Mouse (Mus musculus): ENCODE measurements around the gene Lat2. TPM values are rescaled to one million over a fixed set of nuclear protein-coding genes. Genes with fewer than 3 reads are reported as not detected.

Lat2 gene
- polyA plus RNA-seq, 1 experiment from 2014 or later = 4.0 TPM

DNA sequence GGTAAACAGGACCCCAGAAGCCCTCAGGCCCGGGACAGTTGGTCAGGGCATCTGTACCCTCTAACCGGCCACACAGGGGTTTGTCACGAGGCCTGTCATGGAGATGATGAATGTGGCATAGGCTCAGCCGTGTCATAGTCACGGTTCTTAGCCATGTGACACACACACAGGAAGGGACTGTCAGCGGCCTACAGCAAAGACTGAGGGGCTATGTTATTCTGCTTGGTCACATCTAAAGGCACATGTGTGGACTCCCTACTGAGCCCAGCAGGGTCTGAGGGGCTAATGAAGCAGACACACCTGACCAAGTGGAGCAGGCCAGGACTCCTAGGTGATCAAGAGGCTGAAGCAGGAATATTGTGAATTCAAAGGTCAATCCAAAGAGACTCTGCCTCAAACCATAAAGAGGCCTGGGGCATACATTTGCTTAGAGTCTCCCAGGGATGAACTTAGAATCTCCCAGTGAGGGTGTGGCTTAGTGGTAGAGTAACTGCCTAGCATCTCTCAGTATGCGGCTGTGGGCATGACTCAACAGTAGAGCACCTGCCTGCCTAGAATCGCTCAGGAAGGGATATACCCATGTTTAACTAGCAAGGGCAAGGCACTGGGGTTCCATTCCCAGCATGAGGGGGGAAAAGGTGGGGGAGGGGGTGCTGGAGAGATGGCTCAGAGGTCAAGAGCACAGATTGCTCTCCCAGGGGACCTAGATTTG lies 2.9 kb downstream of the Lat2 start:
- ATAC-seq (ENCODE audit: insufficient read depth, low FRiP score, low read depth) = no peak
- H3K36me3 ChIP-seq = no peaks in the 10 kb centered on the region; the same call in 1 of the 2 replicates
- H3K4me2 ChIP-seq = no peak overlapping the region
- no peak overlapping the region for H3K9ac ChIP-seq
- H3K27ac ChIP-seq = no peak overlapping the region; the same call in 1 of the 2 replicates
- no peak overlapping the region for H3K4me3 ChIP-seq (replicated peaks)
- H3K27me3 ChIP-seq (replicated peaks) = no peaks in the 10 kb centered on the region
- 47% methylated on average over 8 of the region's 8 CpGs for WGBS
- no peaks in the 10 kb centered on the region for H3K9me3 ChIP-seq
- H3K4me1 ChIP-seq = no peaks in the 10 kb centered on the region

DNA sequence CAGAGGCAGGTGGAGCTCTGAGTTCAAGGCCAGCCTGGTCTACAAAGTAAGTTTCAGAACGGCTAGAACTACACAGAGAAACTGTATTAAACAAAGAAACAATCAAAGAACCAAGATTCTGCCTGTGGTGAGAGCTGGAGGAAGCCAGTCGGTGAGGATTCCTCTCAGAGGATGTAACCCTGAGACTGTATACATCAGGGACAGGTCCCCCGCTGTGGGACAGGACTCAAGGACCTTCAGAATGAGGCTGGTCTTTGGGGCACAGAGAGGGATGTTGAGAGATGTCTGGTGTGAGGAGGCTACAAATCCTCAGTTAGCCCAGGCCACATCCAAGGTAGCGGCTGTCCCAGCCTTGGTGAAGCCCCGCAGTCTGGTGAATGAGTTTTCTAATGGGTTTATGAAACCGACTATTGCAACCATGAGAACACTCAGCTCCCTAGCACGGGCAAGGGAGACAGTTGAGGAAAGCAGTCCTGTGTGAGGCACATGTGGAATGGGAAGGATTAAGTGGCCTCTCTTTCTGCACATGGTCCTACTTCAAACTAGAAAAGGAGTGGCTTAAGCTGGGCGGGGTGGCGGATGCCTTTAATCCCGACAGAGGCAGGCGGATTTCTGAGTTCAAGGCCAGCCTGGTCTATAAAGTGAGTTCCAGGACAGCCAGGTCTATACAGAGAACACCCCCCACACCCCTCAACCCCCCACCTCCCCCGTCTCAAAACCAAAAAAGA lies 4.7 kb downstream of the Lat2 start:
- 82% methylated on average over 12 of the region's 12 CpGs for WGBS
- Histone ChIP-seq H3K4me2 (no peak overlapping the region), H3K9me3 (no peaks in the 10 kb centered on the region), H3K9ac (no peak overlapping the region), H3K27me3 (replicated peaks) (no peaks in the 10 kb centered on the region), H3K36me3 (no peaks in the 10 kb centered on the region), H3K27ac (no peak overlapping the region), H3K4me3 (replicated peaks) (no peak overlapping the region), H3K4me1 (no peaks in the 10 kb centered on the region)
- ATAC-seq (ENCODE audit: insufficient read depth, low FRiP score, low read depth) = no peak

DNA sequence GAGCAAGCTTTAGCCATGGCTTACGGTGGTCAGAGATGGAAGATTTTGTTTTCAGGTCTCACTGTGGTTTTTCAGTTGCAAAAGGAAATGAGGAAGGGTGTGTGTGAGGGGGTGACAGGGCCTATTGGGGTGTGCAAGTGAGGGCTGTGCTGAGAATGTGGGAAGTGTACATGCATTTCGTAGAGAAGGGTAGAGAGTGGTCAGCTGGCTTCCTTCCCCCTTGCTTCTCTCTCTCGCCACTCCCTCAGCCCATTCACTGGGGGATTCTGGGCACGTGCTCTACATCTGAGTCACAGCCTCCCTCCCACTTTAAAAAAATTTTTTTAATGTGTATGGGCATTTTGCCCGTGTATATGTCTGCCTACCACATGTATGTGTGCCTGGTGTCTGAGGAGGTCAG lies 7.7 kb downstream of the Lat2 start:
- H3K4me3 ChIP-seq (replicated peaks) = no peak overlapping the region
- 51% methylated on average over 5 of the region's 5 CpGs for WGBS
- no peaks in the 10 kb centered on the region for H3K4me1 ChIP-seq
- no peaks in the 10 kb centered on the region for H3K36me3 ChIP-seq
- H3K27ac ChIP-seq = no peak overlapping the region
- H3K4me2 ChIP-seq = no peak overlapping the region
- no peaks in the 10 kb centered on the region for H3K9me3 ChIP-seq
- no peaks in the 10 kb centered on the region for H3K27me3 ChIP-seq (replicated peaks)
- no peak overlapping the region for H3K9ac ChIP-seq
- no peak for ATAC-seq (ENCODE audit: insufficient read depth, low FRiP score, low read depth)

DNA sequence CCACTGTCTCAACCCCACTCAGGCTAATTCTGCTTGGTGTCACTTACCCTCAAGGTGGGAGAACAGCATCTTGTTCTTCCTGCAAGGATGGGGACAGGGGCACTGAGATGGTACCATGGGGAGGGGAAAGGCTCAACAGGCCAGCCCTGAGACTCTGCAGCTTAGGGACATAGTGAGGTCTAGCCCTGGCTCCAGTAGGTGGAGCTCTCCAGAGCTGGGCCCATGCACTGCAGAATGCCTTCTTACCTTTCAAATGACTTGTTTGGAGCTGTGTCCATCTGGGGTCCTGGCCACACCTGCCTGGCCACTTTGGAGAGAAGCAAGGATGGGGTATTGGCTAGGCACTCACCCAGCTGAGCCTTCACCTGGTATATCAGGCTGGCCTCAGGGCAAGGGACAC lies 8.5 kb downstream of the Lat2 start:
- no peak overlapping the region for H3K4me2 ChIP-seq
- H3K9ac ChIP-seq = no peak overlapping the region
- no peaks in the 10 kb centered on the region for H3K27me3 ChIP-seq (replicated peaks)
- H3K4me1 ChIP-seq = no peaks in the 10 kb centered on the region
- H3K9me3 ChIP-seq = no peaks in the 10 kb centered on the region
- no peak overlapping the region for H3K27ac ChIP-seq
- ATAC-seq (ENCODE audit: insufficient read depth, low FRiP score, low read depth) = 0 out of 2 replicates have a peak, but pooled peaks have one; percentile 28
- no peak overlapping the region for H3K4me3 ChIP-seq (replicated peaks)
- no peaks in the 10 kb centered on the region for H3K36me3 ChIP-seq

DNA sequence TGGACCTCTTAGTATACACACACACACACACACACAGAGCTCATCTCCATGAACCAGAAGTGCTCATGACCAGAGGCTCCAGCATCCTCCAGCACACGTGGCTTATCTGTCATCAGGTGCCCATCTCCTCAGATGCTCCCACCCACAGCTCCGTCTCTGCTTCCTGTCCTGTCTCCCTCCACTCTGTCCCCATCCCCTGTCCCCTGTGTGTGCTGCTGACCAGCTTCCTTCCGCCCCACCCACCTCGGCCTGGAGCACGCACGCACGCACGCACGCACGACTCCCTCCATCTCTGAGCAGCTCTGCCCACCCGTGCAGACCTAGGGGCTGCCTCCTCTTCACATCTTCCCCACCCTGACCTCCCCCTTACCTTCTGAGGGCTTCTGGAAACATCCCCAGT lies 10.4 kb downstream of the Lat2 start:
- Histone ChIP-seq H3K4me3 (replicated peaks) (no peak overlapping the region), H3K9ac (no peak overlapping the region), H3K27me3 (replicated peaks) (no peaks in the 10 kb centered on the region), H3K36me3 (no peaks in the 10 kb centered on the region), H3K4me1 (no peaks in the 10 kb centered on the region), H3K27ac (no peak overlapping the region), H3K4me2 (no peak overlapping the region), H3K9me3 (no peaks in the 10 kb centered on the region)
- 86% methylated on average over 11 of the region's 11 CpGs for WGBS
- ATAC-seq (ENCODE audit: insufficient read depth, low FRiP score, low read depth) = no peak

DNA sequence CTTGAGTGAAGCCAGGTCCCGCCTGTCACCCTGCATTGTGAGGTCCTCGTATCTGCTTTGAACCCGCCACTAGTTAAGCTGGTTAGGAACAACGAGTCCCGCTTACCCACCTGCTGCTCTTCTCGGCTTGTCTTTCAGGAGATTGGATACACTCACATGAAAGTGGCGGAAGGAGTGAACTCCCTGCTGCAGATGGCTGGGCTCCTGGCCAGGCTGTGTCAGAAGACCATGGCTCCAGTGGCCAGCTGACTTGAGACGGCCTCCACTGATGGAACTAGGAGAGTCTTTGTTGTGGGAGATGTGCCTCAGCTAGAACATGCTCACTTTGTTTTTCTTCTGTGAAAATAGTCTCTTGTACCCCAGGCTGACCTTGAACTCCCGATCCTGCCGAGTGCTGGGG lies 17.1 kb downstream of the Lat2 start:
- no peak overlapping the region for H3K9ac ChIP-seq
- no peaks in the 10 kb centered on the region for H3K4me1 ChIP-seq
- H3K9me3 ChIP-seq = no peaks in the 10 kb centered on the region
- no peaks in the 10 kb centered on the region for H3K27me3 ChIP-seq (replicated peaks)
- H3K4me2 ChIP-seq = no peak overlapping the region
- WGBS = 82% methylated on average over 10 of the region's 10 CpGs
- H3K36me3 ChIP-seq = peaks cover 54% of the 10 kb centered on the region
- no peak overlapping the region for H3K4me3 ChIP-seq (replicated peaks)
- ATAC-seq (ENCODE audit: insufficient read depth, low FRiP score, low read depth) = no peak
- no peak overlapping the region for H3K27ac ChIP-seq

DNA sequence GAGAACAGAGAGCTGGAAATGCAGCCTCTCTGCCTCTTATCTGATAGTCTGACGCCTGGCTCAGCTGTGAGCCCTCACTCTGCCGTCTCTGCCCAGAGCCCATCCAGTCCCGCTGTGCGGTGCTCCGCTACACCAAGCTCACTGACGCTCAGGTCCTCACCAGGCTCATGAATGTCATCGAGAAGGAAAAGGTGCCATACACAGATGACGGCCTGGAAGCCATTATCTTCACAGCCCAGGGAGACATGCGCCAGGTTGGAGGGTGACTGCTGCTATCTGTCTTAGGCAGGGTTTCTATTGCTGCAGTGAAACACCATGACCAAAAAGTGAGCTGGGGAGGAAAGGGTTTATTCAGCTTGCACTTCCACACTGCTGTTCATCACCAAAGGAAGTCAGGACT lies 21.7 kb downstream of the Lat2 start:
- Histone ChIP-seq H3K36me3 (peaks cover 57% of the 10 kb centered on the region), H3K9me3 (no peaks in the 10 kb centered on the region), H3K4me1 (no peaks in the 10 kb centered on the region), H3K4me3 (replicated peaks) (no peak overlapping the region), H3K27me3 (replicated peaks) (no peaks in the 10 kb centered on the region), H3K4me2 (no peak overlapping the region), H3K9ac (no peak overlapping the region), H3K27ac (no peak overlapping the region)
- WGBS = 86% methylated on average over 9 of the region's 9 CpGs
- ATAC-seq (ENCODE audit: insufficient read depth, low FRiP score, low read depth) = peak; percentile 62; the same call in 1 of the 2 replicates

DNA sequence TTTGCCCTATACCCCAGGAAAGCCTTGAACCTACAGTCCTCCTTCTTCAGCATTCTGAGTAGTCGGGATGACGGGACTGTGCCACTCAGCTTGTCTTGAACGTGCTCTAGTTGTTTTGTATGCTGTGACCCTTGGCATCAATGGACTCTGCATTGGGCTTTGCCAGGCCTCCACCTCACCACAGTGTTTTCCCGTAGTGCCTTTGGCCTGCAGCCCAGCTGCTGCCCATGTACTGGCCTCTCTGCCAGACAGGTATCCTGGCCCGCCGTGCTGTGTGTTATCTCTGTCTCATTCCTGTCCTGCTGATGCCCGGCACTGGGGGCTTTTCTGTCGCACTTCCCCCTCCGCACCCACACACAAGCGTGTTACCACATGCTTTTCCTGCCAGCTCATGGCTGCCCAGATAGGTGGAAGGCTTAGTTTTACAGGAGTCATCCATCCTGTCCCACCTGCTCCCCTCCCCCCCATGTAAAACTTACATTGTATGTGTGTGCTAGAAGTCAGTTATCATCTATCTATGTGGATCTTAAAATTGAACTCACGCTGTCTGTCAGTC lies 22.7 kb downstream of the Lat2 start:
- WGBS = 89% methylated on average over 11 of the region's 11 CpGs
- ATAC-seq (ENCODE audit: insufficient read depth, low FRiP score, low read depth) = no peak
- Histone ChIP-seq H3K27ac (no peak overlapping the region), H3K27me3 (replicated peaks) (no peaks in the 10 kb centered on the region), H3K4me1 (no peaks in the 10 kb centered on the region), H3K9ac (no peak overlapping the region), H3K4me3 (replicated peaks) (no peak overlapping the region), H3K36me3 (peaks cover 50% of the 10 kb centered on the region), H3K9me3 (no peaks in the 10 kb centered on the region), H3K4me2 (no peak overlapping the region)

DNA sequence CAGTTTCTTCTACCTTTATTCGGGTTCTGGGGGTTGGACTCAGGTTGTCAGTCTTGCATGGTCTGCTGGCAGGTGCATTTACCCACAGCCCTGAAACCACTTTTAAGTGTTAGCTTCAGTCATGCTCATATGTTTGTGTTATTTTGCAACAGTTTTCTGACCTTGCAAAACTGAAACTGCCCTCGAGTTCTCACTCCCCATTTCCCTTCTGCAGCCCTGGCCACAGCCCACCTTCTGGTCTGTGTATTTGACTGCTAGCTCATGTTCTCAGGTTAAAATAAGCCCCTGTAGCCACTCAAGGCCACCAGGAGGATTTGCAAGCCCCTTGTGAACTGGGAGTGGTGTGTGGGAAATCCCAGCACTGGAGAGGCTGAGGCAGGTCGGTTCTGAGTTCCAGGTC lies 24.9 kb downstream of the Lat2 start:
- no peaks in the 10 kb centered on the region for H3K27me3 ChIP-seq (replicated peaks)
- H3K36me3 ChIP-seq = peaks cover 34% of the 10 kb centered on the region

DNA sequence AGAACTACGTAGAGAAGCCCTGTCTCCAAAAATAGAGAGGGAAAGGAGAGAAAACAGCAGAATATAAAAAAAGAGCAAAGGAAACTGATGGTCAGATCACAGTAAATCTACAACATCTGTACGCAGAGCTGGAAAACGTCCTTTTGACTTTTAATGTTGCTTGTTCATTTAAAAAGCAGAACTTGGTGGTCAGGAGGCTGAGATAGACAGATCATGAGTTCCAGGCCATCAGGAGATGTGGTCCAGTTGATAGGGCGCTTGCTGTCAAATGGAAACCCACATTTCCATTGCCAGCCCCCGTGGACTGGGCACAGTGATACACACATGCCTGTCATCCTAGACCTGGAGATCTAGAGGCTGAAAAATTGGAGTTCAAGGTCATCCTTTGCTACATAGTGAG lies 30.0 kb downstream of the Lat2 start:
- 81% methylated on average over 5 of the region's 5 CpGs for WGBS
- Histone ChIP-seq H3K9ac (no peak overlapping the region), H3K4me1 (peaks cover 12% of the 10 kb centered on the region; the same call in 1 of the 2 replicates), H3K27me3 (replicated peaks) (no peaks in the 10 kb centered on the region), H3K27ac (no peak overlapping the region), H3K9me3 (no peaks in the 10 kb centered on the region), H3K36me3 (peaks cover 13% of the 10 kb centered on the region), H3K4me2 (no peak overlapping the region), H3K4me3 (replicated peaks) (no peak overlapping the region)
- ATAC-seq (ENCODE audit: insufficient read depth, low FRiP score, low read depth) = no peak

More for the DNA sequence above, 24.9 kb downstream of the Lat2 start:
- Histone ChIP-seq H3K27ac (no peak overlapping the region), H3K9ac (no peak overlapping the region), H3K4me1 (no peaks in the 10 kb centered on the region), H3K9me3 (no peaks in the 10 kb centered on the region), H3K4me2 (no peak overlapping the region), H3K4me3 (replicated peaks) (no peak overlapping the region)
- ATAC-seq (ENCODE audit: insufficient read depth, low FRiP score, low read depth) = no peak
- 81% methylated on average over 3 of the region's 3 CpGs for WGBS

DNA sequence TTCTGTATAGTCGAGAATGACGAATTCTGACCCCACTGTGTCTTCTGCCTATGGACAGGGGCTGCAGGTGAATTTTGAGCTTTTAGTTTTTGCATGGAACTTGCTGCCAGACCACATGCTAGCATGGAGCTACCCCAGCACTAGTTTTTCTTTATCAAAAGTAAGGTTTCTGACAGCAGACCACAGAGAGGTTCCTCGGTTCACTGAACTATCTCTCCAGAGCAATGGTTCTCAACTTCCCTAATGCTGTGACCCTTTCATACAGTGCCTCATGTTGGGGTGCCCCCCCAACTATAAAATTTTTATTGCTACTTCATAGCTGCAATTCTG lies 31.0 kb downstream of the Lat2 start:
- 69% methylated on average over 3 of the region's 3 CpGs for WGBS
- Histone ChIP-seq H3K9me3 (no peaks in the 10 kb centered on the region), H3K4me1 (peaks cover 12% of the 10 kb centered on the region; the same call in 1 of the 2 replicates), H3K9ac (peak overlapping the region; percentile 16; the same call in 1 of the 2 replicates), H3K27me3 (replicated peaks) (no peaks in the 10 kb centered on the region), H3K4me2 (peak overlapping the region; percentile 86), H3K4me3 (replicated peaks) (peak overlapping the region; percentile 99), H3K36me3 (peaks cover 13% of the 10 kb centered on the region), H3K27ac (no peak overlapping the region)
- ATAC-seq (ENCODE audit: insufficient read depth, low FRiP score, low read depth) = no peak

All from stomach, embryonic 15.5 days (tissue).